Mouse (Mus musculus) granulocyte monocyte progenitor cell, adult 5-6 weeks (primary cell): ENCODE results near the gene Ntn3. TPM values are rescaled to one million over a fixed set of nuclear protein-coding genes. Genes with fewer than 3 reads are reported as not detected.
A peak's percentile ranks its signal among the peaks of the same experiment; 100 is the strongest.

Experiments
- ATAC-seq: replicated peaks from 2 replicates; pipeline ENCODE4 v1.8.0; 2016; ENCODE audit warnings: mild to moderate bottlenecking, moderate TSS enrichment, inconsistent platforms; ENCODE audit not compliant: poor library complexity, severe bottlenecking
- total RNA-seq, 2 experiments: library from RNA; stranded (forward) in 1 of 2; stranded (reverse) in 1 of 2; fragments of 200-712, 200-1000 nt in 1 of 2; fragments of >200 nt in 1 of 2; fragmentation: Nextera tagmentation in 1 of 2; gene quantifications; 2 replicates each; pipeline ENCODE4 v1.2.3; 2014 to 2017

Ntn3 gene
- total RNA-seq, 2 experiments from 2014 or later = not detected

DNA sequence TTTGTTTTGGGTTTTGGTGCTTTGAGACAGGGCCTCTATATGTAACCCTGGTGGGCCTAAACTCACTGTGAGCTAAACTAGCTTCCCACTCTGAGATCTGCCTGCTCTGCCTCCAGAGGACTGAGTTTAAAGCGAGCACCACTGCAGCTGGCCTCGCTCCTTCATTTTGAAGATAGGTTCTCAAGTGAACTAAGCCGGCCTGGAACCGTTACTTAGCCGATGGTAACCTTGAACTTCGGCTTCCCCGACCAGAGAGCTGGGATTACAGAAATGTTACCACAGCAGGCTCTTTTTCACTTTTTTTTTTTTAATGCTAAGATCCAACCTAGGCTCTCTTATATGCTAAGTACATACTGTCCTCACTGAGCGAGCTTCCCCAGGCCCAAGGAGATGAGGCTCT is 16.1 kb downstream of the Ntn3 start:
- 0 out of 2 replicates have a peak, but pooled peaks have one; percentile 17 for ATAC-seq

DNA sequence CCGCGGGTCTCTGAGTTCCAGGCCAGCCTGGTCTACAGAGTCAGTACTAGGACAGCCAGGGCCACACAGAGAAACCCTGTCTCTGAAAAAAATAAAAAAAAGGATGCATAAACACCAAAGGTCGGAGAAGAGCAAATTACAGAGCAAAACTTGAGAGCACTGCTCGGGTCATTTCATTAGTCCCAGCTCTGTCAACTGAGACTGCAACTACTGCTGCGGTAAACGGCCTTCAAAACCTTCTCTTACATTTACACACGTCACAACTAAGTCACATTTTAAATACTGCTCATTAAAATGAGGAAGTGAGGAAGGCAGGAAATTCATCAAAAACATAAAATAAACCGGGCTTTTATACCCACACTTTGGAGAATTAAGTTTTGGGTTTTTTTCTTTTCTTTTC is 16.5 kb downstream of the Ntn3 start:
- ATAC-seq = peak; percentile 61

DNA sequence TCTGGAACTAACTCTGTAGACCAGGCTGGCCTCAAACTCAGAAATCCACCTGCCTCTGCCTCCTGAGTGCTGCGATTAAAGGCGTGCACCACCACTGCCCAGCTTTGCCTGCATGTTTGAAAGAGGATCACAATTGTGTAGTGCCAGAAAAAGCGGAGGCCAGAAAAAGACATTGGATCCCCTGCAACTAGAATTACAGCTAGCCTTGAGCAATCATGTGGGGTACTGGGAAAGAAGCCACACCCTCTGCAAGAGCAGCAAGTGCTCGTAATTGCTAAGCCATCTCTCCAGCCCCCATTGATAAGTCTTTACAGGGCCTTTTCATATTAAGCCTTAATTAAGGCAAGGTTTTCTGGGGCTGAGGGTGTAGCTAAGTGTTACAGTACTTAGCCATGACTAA is 17.9 kb downstream of the Ntn3 start:
- ATAC-seq = peak; percentile 60

DNA sequence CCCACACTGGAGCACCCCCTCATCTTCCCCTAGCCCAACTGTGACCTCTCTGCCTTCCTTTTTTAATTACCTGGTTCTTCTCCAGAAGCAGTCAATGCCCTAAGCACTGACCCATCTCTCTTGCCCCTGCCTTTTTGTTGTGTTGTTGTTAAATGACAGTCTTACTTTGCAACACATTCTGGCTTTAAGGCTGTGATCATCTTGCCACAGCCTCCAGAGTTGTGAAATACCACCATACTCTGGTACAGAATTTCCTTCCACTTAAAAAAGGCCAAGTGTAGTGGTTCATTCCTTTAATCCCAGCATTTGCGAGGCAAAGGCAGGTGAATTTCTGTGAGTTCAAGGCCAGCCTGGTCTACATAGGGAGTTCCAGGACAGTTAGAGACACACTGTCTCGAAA is 18.4 kb downstream of the Ntn3 start:
- peak; percentile 57 for ATAC-seq

DNA sequence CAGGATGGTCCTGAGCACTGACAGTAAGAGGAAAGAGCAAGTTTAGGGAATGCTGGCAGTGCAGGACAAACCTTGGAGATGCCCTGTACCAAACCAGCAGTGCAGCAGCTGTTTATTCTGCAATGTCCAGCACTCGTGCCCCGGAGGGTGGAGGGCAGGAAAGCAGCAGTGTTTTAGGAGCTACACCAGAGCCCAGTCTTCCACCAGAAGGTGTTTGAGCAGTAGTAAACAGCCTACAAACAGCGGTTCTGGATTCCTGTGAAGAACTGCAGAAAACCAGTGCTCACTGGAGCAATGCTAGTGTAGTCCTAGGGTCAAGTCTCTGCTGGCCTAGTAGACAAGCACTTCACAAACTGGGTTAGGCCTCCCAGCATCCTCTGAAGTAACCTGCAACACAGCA is 35.1 kb downstream of the Ntn3 start:
- ATAC-seq = no peak

DNA sequence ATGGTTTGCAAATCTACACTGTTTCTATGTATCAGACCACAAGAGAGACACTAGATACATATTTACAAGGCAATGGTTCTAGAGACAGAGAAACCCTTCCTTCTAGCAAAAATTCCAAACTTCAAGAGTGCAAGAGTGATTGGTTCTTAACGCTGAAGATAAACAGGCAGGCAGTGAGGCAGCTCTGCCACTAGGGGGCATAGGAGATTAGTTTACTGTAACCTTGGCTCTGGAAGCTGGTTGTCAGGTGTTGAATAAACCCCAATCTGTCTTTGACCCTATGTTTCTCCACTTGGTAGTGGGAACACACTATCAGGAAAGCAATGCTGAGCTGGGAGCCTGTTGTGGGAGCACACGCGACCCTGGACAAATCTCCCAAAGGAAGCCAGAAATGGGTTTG is 35.9 kb downstream of the Ntn3 start:
- ATAC-seq = no peak

DNA sequence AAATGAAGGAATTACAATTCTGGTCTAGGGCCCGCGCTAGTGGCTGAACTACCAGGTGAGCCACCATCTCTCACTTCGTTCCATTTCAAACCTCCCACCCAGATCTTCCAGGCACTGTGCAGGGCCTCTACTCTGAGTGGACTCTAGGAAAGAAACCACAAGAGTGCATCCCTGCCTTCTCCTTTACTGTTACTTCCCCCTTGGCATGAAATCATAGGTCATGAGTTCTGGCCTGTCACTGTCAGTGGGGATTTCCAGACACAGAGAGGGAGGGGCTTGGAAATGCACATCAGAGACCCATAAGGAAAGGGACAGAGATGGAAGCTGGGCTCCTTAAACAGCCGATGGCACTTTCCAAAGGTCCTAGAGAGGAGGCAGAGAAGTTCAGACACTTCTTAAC is 37.6 kb downstream of the Ntn3 start:
- ATAC-seq = peak; percentile 31

DNA sequence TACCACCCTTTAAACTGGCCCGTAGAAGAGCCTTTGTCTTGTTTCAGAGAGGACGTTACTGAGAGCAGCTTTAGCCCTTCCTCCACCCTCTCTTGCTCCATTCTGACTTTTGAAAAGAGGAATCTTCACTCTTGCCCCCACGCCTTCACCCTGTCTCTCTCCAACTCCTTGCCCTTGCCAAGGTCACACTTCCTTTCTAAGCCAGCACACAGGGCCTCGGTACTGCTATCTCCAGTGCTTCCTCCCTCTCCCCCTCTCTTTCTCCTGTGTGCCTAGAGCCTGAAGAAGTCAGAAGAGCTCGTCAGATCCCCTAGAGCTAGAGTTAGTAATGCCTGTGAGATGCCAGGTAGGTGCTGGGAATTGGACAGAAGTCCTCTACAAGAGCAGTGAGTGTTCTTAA is 38.6 kb downstream of the Ntn3 start:
- ATAC-seq = peak; percentile 37

DNA sequence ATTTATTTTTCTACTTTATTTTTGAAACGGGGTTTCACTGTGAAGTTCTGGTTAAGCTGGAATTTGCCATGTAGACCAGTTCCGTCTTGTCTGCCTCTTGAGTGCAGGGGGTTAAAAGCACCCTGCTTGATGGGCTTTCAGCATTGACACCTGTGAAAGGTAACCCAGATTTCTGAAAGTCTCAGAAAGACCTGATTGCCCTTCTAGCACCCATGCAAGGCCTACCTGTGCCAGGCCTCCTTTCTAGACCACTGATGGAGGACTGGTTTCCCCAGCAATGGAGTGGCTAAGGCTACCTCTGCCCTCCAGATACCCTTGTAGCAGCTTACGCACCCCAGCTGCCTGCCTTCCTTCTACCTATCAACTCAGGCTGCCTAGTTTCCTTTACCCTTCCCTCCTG is 39.2 kb downstream of the Ntn3 start:
- no peak for ATAC-seq

DNA sequence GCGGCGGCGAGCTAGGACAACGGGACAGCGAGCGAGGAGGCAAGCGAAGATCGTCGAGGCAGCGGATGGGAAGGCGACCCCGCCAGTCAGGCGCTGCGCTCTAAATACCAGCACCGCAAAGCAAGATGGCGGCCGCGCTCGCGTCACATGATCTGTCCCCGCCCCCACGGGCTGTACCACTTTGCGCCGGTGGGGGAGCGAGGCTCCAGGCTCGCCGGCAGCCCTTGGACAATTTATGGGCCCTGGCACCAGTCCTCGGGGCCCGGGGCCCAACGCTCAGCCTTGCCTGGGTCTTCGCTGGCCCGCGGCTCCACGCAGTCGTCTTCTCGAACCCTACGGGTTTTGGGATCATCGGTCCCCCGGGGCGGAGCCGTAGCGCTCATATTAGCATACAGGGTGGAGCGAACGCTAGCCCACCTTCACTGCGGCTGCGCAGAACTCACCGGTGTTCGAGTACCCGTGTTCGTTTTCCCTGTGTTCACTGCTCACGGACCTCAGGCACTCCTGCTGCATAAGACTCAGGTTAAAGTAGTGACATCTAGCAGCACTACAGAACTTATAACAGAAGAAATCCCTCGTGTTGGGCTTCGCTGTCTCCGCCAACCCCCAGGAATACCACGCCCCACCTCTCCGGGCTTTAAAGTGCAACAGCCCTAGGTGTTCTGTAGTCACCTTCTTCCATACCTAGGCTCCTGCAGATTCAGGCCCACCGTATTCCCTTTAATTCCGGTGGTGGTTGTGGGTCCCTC is 39.8 kb downstream of the Ntn3 start, which contains the start of gene Atp6v0c:
Gene Atp6v0c (minus strand): TSS at position 386 of the 749 bp plus-strand sequence.
- ATAC-seq = peak; percentile 28

DNA sequence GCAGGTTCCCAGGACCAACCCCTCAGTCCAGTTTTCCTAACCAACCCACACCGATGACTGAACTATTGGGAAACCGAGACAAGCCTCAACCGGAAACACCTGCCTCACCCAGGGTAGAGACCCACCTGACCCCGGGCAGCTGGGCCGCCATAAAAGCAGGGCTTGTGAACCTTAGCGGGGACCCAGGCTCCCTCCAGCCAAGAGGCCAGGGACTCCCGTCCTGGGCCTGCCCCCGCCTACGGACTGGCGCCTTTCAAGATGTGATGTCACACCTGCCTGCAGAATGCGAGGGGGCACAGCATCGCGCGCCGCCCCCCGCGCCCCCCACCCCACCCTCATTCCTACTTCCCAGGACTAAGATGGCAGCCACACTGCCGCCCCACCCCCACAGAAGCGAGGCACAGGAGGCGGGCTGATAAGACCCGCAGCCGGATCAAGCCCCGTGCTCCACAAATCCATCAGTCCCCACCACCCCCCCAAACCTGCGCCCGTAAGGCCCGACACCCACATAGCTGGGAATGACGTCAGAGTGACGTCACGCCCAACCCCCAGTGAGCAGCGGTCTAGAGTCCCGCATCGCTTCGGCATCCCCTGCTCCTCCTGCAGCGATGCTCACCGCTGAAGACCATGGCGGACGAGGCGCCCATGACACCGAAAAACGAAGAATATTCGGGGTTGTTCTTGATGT is 40.6 kb downstream of the Ntn3 start:
- peak; percentile 15 for ATAC-seq

DNA sequence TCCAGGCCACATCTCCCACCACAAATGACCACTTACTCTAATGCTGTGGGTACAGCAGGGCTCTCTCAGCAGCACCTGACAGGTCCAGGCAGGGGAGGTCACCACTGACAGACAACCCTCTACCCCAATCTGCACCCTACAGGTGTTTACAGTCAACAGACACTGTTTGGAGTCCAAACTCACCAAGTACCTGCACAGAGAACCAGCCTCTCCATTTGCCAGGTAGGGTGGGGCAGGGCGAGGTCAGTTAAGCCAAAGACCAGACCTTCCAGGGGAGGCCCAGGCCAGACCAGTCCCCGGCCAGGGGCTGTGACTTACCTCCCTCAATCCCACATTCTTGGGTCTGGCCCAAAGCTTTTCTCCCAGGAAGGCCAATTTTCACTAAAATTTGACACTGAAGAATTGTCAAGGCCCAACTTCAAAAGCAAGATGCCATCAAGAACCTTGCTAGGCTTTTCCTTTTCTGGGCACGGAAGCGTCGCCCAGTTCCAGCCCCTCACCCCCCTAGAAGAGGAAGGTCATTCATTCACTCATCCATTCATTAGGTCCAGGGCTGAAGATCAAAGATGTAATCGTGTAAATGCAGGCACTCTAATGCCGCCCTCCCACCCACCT is 41.3 kb downstream of the Ntn3 start:
- ATAC-seq = no peak

DNA sequence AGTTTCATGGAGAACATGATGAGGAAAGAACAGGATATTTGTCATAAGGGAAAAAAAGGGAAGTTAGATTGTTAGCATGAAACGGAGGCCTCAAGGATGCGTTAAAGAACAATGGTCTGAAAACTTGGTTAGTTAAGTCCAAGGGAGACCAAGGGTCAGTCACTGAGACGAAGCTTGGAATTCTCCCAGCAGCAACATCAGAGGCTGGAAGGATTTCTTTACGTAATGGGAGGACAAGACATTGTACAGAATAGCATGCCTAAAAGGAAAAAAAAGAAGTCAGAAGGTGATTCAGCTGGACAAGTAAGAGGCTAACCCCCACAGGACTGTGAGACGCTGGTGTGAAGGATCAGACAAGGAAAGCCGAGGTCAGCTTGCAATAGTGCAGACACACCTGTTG is 42.2 kb downstream of the Ntn3 start:
- ATAC-seq = 0 out of 2 replicates have a peak, but pooled peaks have one; percentile 1

DNA sequence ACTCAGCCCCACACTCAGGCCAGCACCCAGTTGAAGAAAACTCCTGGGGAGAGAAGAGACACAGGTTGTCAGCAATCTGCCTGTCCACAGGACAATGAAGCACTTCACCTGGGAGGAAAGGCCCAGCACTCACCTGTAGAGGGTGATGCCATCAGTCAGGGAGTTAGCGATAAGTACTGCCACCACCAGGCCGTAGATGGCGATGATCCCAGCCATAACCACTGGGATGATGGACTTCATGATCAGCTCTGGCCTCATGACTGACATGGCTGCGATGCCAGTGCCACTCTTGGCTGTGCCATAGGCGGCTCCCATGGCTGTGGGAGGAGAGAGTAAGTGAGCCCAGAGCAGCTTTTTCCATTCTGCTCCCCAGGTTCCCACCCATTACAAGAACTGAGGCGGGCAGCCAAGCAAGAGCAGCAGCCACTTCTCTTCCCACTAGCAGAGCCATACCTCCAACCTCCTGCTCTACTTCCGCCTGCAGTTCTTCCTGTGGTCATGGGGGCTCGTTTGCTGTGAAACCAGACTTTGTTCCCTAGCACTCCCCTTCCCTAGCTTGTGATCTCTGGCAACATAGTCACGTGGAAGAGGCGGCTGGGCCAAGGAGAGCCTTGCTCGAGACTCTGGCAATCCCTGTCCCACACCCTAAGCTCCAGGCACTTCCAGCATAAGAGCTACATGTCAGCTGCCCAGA is 44.6 kb downstream of the Ntn3 start:
- peak; percentile 10 for ATAC-seq

DNA sequence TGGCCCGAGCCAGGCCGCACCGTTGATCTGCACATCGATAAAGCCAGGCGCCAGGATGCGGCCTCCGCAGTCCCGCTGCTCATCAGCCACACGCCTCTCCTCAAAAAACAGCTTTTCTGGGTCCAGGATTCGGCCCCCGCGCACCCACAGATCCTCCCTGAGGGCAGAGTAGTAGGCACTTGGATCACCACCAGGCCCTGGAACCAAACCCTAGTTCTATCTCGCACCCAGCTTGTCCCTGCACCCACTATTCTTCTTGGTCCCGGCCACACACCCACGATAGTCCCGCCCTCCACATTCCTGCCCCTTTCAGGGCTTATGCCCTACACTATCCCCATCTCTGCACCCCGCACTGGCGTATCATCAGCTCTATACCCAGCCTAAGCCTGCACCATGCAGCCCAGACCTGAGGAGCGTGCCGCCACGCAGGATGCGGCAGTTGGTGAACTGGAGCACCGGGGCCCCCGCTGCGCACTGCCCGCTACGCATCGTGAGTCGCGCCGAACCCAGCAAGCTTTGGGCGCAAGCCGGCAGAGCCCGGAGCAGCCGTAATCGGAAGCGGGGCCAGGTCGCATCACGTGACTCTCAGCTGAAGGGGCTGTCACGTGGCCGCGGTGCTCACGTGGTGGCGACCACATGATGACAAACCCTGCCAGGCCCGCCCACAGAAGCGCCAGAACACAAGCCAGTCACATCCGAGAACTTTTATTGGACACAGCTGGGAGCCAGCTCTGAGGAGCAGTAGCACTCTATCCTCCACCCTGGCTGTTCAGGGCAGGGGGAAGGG is 46.0 kb downstream of the Ntn3 start, which contains the start of gene Amdhd2:
Gene Amdhd2 (minus strand): TSS at position 591 of the 787 bp plus-strand sequence.
- ATAC-seq = peak; percentile 47

DNA sequence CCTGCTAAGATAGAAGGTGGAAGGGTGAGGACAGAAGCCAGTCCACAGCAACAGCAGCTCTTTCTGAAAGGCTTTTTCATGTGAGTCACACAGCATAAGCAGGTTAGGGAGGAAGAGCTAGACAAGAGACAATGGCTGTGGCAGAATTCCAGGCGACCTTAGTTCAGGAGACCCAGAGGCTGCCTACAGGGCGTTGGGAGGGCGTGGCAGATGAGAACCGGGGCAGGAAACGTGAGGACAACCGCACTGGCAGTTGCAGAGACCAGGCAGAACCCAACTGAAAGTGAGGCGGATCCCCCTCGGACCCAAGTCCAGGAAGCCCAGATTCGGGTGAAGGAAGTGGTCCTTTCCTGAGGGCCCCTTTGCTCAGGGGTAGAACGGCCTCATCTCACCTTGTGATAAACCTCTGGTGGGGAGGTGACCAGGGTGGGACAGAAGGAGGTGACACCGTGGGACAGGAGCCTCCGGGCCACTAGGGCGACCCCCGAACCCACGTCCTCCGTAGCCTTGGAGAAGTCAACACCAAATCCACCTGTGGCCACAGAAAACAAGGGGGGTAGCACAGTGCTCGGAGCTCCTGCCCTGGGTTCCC is 46.7 kb downstream of the Ntn3 start:
- ATAC-seq = peak; percentile 38

DNA sequence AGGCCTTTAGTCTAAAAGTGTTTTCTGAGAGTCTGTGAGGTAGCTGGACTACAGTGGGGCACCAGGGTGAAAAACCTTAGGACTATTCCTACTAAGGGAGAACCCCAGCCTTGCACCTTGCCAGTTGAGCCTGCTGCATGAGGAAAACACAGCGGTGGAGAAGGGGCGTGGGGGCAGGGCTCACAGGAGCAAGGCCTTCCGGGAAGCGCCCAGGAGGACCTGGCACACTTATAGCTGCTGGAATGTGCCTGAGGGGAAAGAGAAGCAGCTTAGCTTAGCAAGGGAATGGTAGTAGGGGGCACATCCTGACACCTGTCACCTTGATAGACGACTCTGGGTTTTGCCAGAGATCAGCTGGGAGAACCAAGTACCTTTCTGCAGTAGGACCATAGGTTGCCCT is 47.9 kb downstream of the Ntn3 start:
- ATAC-seq = no peak

DNA sequence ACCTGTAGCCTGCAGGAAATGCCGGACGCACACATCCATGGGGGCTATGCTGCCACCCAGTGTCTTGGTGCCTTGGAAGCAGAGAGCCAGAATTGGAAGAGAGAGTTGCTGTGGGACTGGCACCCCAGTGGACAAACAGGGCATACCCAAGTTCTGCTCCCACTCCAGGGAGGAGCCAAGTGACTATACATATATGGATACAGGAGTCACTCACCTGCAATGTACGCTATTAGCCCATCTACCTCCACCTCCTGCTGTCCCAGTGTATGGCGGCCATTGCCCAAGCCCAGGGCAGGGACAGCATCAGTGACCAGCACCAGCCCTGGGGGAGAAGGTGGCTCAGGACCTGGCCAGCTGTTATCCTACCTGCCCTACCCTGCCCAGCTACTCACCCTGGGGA is 51.8 kb downstream of the Ntn3 start:
- no peak for ATAC-seq

DNA sequence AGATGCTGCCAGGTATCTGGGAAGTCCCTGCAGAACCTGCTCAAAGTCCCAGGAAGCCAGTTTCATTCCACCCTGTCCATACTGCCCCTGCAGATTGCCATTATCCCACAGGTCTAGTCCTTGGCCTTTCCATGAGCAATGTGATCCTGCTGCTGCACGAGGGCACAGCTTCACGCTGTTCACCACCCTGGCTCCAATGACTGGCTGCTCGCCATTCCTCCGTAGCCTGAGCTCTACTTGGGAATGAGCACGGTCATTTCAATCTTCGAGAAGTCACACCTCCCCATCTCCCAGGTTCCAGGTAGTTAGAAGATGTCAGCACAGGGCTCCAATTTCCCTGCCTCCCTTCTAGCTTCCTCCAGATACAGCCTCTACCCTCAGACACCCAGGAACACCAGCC is 52.2 kb downstream of the Ntn3 start:
- no peak for ATAC-seq

DNA sequence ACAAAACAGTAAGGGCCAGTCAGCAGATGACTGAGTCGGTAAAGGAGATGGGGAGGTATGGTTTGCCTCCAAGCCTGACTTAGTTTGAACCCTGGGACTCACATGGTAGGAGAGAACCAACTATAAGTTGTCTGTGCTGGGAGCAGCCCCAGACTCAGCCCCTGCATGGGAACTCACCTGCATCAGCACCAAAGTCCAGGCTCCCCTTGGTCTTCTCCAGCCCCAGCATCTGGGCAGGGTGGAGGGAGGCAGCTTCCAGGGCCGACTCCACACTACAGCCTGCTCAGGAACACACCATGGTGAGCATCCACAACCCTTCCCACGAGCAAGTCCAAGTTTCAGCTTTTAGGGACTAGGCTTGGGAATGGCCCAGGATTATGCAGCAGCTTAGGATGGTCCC is 52.9 kb downstream of the Ntn3 start:
- no peak for ATAC-seq
